Mouse (Mus musculus) heart, adult 11 months (tissue): ENCODE measurements around the gene Cwc25.

Experiments
- DNase-seq: peaks from one replicate; pipeline ENCODE4 v3.0.0; 2022

Cwc25 gene

GRCm38 (mm10) chr11:97697891-97698529 is 68.3 kb downstream of the Cwc25 start:
- DNase-seq: peak; percentile 91

- peak; percentile 94 for DNase-seq
These were observed 69.0 kb downstream of the Cwc25 start for GRCm38 (mm10) chr11:97697199-97697890.

GRCm38 (mm10) chr11:97696669-97697068 is 69.7 kb downstream of the Cwc25 start:
- DNase-seq: no peak

GRCm38 (mm10) chr11:97695712-97696401 is 70.5 kb downstream of the Cwc25 start:
- DNase-seq: peak; percentile 87
